Mouse (Mus musculus): ENCODE results near the gene Clpb.

GRCm38 (mm10) chr7:101753492-101753891 lies 90.1 kb downstream of the Clpb start:
- TF ChIP-seq CTCF (IDR thresholded peaks at IDR 0.05; ENCODE audit: borderline replicate concordance, control insufficient read depth, extremely low read depth, insufficient read depth, low read length, poor library complexity) = no peak
- no peak for TF ChIP-seq POLR2A (IDR thresholded peaks at IDR 0.05; ENCODE audit: control insufficient read depth, extremely low read depth, insufficient read depth, low read length, poor library complexity)
